Mouse (Mus musculus) left cerebral cortex, postnatal 10 days (tissue): Measurements from ENCODE around the gene Coro1c. TPM values are rescaled to one million over a fixed set of nuclear protein-coding genes. Genes with fewer than 3 reads are reported as not detected.
"Not testable (repeated sequence)": the region's sequence is repeated elsewhere in the genome, so short reads cannot be mapped to it uniquely, and the experiment has no call there.

Source experiments
- DNase-seq, 2 experiments: peaks; one replicate each; pipeline ENCODE4 v3.0.0; 2021 to 2022; ENCODE audit warnings: low spot score in 2 of 2, mixed read lengths in 1 of 2; ENCODE audit errors: extremely low spot score in 1 of 2
- intact Hi-C: fragments of 180-260 bp; cut with DNase I; formaldehyde crosslinking; loops from one replicate; pipeline ENCODE4 v1.15.1; 2025
- total RNA-seq, 2 experiments: library from RNA; stranded (reverse); gene quantifications; 2 replicates each; pipeline ENCODE4 v1.2.3; 2021

The Coro1c gene
- total RNA-seq, 2 experiments from 2014 or later: 117 to 122 TPM

DNA sequence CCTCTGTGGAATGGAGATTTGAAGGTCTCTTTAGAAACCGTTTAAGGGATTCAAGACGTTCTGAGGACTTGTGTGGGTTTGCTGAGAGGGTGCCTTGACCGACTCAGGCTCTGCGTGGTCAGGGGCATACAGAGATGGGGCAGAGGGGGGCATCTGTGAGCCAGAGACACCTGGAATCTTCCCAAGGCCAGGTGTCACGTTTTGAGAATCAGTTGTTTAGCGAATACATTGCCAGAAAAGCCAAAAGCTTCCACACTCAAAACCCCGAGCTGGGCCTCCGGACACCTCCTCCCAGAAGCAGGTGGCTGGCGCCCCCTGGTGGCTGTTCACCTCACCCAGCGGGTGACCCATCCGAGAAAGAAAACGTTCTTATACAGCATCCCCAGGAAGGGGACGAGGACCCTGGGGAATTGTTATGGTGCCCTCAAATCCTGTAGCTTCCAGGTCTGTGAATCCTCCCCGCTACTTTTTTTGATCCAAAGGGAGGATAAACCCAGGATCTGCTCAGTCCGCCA, 92.9 kb downstream of the Coro1c start:
- peak in 1 of 2 experiments; percentile 82 for DNase-seq
- intact Hi-C loops: loop anchor here (1.0 to 10.0 kb wide), 2 partner anchors 42 to 451 kb away; no protein-coding TSS in a partner anchor

DNA sequence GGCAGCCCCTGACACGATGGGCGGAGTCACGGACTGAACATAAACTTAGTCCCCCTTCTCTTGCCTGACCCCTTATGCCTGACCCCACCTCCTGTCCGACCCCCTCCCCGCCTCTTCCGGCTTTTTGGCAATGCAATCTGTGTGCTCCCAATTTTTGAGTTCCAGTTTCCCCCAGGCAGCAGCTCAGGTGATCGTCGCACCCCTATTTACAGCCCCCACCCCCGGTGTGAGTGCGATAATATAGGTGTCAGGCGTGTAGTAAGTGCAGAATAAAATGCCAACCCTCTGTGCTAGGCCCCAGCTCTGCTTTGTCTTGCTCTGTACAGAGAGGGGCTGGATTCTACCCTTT, 93.5 kb downstream of the Coro1c start:
- intact Hi-C loops: loop anchor here (1.0 to 10.0 kb wide), 2 partner anchors 42 to 450 kb away; no protein-coding TSS in a partner anchor
- DNase-seq: no peak

DNA sequence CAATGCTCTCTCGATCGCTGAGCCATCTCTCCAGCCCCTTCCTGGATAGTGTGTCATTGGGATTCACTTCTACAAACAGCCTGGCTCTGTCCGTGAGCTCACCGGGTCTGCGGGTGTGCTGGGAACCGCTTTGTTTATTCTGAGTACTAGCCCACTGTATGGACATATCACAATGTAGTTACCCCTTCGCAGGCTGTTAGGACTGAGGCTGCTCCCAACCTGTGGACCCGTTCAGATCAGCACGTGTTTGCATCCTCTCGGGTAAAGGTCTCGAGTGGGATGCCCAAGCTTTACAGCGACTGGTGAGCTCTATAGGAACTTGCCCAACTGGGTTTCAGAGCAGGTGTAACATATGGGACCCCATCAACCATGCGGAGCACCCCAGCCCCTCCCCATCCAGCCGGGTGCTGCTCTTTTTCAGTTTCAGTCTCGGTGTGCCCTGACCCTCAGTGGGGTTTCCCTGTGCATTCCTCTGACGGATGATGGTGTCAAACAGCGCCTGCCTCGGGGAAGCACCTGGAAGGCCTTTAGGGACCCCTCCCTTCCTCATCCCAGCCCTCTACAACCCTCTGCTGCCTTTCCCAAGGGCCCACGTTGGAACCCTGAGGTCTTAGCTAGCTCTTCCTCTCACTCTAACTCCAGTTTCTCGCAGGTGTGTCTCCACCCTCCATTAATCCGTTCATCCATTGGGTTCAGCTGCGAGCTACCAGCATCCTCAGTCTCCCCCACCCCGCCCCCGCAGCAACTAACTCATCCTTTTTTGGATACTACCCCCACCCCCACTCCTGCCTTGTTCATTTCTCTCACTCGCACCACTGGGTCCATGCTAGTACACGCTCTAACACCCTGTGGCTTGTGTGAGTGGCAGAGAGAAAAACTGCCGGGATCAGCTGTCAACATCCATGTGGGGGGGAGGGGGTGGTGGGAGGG, 94.2 kb downstream of the Coro1c start:
- intact Hi-C loops: loop anchor here (1.0 to 10.0 kb wide), 2 partner anchors 41 to 450 kb away; no protein-coding TSS in a partner anchor
- DNase-seq: no peak

DNA sequence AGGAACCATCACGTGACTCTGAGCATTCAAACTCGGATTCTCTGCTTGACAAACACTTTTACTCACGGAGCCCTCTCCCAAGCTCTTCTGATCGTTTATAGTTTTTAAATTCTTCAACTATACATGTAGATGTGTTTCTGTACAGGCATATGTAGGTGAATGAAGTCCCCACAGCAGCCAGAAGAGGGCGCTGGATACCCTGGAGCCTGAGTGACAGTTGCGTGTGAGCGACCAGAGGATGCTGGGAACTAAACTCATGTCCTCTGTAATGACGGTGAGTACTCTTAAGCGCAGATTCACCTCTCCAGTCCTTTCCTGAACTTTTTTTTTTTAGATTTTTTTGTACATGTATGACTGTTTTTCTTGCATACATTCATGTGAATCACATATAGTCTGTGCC, 95.0 kb downstream of the Coro1c start:
- intact Hi-C loops: loop anchor here (10.0 kb wide), 1 partner anchor 449 kb away; no protein-coding TSS in a partner anchor

DNA sequence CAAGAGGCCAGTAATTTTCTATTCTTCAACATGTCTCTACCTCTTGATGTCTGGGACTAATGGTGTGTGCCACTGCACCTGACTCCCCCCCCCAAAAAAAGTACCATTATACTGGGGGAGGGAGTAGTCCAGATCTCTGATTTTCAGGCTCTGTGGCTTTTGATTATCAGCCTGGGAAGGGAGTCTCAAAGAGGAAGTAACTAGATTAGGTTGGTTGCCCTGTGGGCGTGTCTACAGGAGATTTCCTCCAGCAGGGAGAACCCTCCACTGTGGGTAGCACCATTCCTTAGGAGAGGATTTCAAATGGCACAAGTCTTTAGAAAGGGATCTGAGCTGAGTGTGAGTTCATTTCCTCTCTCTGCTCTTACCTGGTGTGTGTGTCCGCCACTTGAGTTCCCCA, 95.9 kb downstream of the Coro1c start:
- no peak for DNase-seq
- intact Hi-C loops: loop anchor here (10.0 kb wide), 1 partner anchor 448 kb away; no protein-coding TSS in a partner anchor

More for the DNA sequence above, 95.0 kb downstream of the Coro1c start:
- no peak for DNase-seq

DNA sequence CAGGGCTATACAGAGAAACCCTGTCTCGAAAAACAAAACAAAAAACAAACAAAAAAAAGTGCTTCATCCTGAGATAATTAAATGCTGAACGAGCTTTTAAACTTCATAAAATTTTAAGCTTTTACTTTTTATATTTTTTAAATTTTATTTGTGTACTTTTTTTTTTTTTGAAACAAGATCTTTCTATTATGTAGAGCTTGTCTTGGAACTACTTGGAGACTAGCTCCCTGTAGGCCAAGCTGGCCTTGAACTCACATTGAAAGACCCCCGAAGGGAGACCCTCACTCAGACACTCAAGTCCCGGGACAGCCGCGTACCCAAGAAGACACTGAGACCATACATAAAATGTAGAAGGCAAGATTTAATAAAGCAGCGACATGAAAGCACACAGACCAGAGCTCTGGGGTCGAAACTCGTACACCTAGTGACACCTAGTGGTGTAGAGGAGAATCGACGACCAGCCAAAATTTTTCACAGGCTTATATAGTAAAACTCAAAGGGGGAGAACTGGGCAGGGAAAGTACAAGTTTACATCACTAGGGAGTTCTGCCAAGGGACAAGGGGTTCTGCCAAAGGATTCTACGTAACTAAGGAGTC, 96.6 kb downstream of the Coro1c start:
- intact Hi-C loops: loop anchor here (10.0 kb wide), 1 partner anchor 447 kb away; no protein-coding TSS in a partner anchor
- not testable (repeated sequence) for DNase-seq

DNA sequence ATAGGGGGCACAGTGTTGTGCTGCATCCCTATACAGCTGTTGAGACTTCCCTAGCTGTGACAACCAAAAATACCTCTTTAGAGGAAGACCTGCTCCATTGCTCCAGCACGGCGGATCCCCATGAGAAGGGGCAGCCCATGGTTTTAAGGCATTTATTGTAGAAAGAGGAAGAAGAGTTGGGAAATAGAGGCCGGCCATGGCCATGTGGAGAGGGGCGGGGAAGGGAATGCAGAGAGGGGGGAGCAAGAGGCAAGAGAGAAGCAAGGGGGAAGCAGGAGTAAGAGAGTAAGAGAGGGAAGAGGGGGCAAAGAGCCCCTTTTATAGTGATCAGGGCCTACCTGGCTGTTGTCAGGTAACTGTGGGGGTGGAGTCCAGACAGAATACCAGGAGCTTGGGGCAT, 98.4 kb downstream of the Coro1c start:
- DNase-seq: no peak
- intact Hi-C loops: loop anchor here (10.0 kb wide), 1 partner anchor 445 kb away; no protein-coding TSS in a partner anchor

DNA sequence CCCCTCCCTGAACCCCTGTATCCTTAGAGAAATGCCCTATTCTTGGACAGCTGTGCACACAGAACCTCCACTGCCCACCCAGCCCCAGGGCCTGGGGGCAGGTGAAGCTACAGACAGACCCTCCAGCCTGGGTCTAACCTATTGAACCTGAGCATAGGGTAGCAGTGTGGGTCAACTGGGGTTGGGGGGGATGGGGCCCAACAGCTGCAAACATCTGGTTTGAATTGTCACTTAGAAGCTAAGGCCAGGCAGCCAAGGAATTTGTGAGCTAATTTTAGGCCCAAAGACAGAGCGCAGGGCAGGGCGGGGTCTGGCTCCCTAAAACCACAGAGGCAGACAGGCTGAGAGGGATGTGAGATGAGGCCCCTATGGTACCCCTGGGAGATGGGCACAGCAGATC, 100.4 kb downstream of the Coro1c start:
- intact Hi-C loops: no loop called here
- DNase-seq: no peak

DNA sequence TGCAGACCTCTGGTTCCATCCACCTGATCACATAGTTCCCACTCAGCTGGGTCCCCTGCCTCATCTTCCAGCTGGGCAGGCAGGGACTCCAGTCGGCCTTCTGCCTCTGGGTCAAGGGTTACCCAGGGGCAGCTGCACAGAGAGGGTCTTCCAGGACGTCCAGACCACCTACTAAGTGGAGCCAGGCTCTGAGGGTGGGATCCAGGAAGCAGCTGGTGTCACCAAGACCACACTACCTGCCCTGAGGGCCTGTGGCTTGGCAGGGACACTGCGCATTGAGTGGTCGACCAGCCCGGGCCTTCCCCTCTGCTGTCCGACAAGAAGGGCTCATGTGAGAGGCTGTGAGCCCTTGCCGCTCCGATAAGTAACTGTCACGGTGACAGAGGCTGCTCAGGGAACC, 100.8 kb downstream of the Coro1c start:
- intact Hi-C loops: no loop called here
- DNase-seq: no peak

DNA sequence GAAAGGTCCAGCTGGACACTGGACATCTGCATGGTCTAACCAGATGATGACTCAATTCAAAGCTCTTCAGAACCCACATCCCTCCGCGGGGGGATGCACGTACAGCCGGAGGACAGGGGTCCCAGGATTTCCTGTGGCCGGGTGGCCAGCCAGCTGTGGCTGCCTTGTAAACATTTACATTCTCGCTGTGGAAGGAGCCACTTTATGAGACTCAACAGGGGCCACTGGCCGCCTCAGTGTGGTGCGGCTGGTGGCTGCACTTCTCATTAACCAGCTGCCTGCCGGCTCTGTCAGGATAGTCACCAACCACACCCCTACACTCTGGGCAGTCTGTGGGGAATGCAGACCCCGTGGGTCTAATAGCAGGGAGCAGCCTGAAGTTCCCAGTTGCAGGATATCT, 102.1 kb downstream of the Coro1c start:
- intact Hi-C loops: no loop called here
- no peak for DNase-seq

DNA sequence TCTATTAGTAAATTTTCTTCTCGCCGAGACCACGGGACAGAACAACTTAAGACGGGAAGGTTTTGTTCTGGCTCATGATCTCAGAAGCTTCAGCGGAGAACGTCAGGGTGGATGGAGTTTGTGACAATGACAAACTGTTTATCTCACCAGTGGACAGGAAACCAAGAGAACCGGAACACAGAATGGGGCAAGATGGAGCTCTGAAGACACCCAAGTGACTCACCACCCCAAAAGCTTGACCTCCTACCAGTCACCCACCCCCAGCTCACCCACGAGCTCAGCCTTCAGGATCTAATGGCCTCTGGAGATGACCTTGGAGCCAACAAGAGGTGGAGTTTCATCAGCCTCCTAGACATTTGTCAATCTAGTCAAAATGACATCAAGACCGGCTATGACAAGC, 103.3 kb downstream of the Coro1c start:
- no peak for DNase-seq
- intact Hi-C loops: no loop called here

DNA sequence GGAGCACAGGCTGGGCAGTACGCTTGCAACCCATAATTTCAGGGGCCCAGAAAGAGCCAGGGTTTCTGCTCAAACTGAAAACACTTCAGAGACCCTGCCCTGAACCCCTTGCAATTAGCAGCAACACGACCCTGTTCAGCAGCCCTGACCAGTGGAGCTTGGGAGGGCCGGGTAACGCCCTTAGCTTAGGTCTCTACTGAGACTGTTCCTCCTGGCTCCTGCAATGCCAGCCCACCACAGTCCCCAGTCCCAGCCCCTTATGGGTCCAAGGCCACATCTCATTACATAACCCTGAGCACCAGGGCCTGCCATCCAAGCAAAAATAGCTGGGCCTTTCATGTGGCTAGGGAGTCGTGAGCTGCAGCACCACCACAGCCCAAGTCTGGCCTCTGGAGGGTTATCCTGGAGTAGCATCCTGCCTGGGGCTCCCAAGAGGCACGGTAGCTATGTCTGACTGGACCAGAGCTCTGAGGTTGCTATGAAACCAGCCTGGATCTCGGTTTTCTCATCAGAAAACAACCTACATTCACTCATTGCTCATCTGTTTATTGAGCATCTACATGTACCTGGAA, 104.1 kb downstream of the Coro1c start:
- DNase-seq: no peak
- intact Hi-C loops: no loop called here

DNA sequence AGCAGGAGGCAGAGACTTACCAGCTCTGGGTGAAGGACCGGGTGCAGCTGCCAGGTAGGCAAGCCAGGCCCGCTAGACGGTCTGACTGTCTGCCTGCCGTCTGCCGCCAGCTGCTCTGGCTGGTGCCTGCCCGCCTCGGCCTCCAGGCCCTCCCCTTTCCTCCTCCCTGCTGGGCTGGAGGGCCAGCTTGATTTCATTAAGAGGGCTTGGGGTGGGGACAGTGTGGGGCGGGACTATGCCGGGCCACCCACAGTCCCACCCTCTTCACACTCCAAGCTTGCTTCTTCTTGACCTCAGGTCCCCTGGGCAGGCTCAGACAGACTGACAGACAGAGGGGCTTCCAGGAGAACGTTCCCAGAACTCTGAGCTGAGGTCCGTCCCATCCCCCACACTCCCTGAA, 108.3 kb downstream of the Coro1c start, which contains the start of gene Tmem119:
Gene Tmem119, minus strand, starts transcription at position 237 of the 400 bp plus-strand sequence.
- peak in 1 of 2 experiments; percentile 76 for DNase-seq
- intact Hi-C loops: no loop called here

DNA sequence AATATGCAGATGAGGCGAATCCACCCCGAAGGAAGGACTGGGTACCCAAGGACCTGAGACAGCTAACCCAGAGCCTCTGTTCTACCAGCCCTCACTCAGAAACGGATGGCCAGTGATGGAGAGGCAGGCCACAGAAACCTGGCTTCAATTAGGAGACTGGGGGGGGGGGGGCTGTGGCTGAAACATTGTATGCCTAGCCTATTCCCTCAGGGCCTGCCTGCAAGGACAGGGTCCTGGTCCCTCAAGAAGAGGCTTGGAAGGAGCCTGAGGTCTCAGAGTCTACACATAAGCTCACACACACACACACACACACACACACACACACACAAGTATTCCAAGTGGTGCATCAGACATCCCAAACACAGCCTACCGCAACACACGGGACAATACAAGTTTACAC, 108.9 kb downstream of the Coro1c start:
- intact Hi-C loops: no loop called here
- no peak for DNase-seq

DNA sequence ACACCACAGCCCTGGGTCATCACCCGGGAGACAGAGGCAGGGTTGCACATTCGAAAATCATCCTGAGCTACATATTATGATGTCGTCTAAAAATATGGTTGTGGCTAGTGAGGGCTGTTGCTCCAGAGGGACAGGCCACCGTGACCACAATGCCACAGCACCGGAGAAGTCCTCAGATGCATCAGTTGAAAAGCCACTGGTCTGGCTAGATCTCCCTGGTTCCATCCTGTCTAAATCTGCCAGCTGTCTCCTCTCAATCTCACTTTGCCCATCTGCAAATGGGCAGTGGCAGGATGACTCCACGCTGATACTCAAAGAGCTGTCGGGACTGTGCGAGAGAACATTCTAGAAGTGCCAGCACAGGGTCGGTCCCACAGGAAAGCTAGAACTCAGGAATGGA, 110.0 kb downstream of the Coro1c start:
- intact Hi-C loops: no loop called here
- DNase-seq: no peak

DNA sequence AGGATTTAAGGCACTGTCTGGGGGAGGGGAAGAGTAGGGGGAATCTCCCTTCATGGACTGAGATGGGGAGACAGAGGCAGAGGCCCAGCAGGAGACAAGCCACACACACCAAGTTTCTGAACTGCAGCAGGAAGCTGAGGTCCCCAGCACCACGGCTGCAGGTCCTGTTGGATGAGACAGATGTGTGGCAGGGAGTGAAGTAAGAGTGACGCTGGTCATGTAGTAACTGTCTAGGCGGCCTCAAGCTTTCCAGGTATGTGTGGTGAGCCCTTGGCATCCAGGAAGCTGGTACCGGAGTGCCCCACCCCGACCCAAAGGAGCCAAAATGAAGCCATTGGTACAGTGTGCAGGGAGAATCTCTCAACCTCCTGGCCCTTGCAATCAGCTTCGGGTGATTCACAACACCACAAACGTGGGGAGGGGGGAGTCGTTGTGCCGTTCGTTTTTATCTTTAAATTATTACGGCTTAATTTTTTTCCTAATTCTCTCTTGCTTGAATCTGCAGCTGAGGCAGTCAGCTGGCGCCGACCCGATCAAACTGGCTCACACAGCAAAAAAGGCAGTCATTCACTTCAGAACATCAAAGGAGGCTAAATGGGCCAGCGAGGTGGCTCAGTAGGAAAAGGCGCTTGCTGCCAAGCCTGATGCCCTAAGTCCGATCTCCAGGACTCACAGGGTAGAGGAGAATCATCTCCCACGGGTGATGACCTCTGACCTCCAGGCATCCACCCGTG, 111.2 kb downstream of the Coro1c start:
- intact Hi-C loops: no loop called here
- DNase-seq: no peak

DNA sequence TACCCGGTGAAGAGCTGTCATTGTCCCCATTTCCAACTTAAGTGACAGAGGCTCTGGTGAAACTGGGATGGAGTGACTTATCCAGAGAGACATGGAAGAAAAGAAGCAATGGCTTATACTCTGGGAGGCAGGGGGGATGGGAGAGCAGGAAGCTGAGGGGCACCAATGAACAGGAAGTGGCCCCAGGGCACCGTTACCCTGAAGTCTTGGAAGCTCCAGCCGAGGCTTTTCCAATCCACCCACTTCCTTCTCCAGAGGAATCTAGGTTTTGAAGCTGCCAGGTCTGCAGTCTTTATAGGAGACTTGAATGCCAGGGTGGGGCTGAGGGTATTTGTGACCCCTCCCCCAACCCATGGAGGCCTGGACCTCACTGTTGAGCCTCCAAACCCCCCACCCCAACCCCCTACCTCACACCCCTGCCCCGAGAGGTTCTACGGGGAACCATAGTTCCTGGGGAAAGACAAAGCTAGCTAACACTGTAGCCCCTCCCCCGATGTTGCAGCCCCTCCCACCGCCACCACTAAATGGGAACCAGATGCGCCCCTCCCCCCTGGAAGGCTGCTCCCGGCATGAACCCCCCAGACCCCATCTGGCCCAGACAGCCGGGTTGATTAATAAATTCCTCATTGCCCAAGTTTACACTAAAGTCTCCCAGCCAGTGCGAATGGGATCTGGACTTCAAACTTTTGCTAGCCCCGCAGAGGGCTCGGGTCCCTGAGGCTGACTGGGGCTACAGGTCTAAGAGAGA, 112.0 kb downstream of the Coro1c start:
- DNase-seq: peak in 1 of 2 experiments; percentile 74

More for the DNA sequence above, 112.0 kb downstream of the Coro1c start:
- intact Hi-C loops: no loop called here
